Mouse (Mus musculus): ENCODE measurements around the gene Gm10717. TPM values are rescaled to one million over a fixed set of nuclear protein-coding genes. Genes with fewer than 3 reads are reported as not detected.
"Not testable (repeated sequence)": the region's sequence is repeated elsewhere in the genome, so short reads cannot be mapped to it uniquely, and the experiment has no call there.

Gene Gm10717
- polyA plus RNA-seq, 1 experiment from 2014 or later = 0.64 TPM

- not testable (repeated sequence) for H3K4me2 ChIP-seq
Observed at GRCm38 (mm10) chr9:3015354-3015753, 9.9 kb upstream of the Gm10717 start, which contains the start of gene Gm10720. Gene Gm10720, plus strand, starts transcription at chr9:3015654.

DNA sequence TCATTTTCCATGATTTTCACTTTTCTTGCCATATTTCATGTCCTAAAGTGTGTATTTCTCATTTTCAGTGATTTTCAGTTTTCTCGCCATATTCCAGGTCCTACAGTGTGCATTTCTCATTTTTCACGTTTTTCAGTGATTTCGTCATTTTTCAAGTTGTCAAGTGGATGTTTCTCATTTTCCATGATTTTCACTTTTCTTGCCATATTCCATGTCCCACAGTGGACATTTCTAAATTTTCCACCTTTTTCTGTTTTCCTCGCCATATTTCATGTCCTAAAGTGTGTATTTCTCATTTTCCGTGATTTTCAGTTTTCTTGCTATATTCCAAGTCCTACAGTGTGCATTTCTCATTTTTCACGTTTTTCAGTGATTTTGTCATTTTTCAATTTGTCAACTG, 9.3 kb upstream of the Gm10717 start:
- H3K27me3 ChIP-seq (replicated peaks); H3K4me1 ChIP-seq; H3K9ac ChIP-seq; ATAC-seq (ENCODE audit: extremely low read depth, insufficient number of reproducible peaks, low FRiP score, low TSS enrichment); H3K4me2 ChIP-seq; H3K9me3 ChIP-seq; H3K4me3 ChIP-seq; H3K27ac ChIP-seq (replicated peaks); H3K36me3 ChIP-seq: not testable (repeated sequence)
- WGBS = 69% methylated on average over 6 of the region's 6 CpGs

More at GRCm38 (mm10) chr9:3015354-3015753, 9.9 kb upstream of the Gm10717 start, which contains the start of gene Gm10720:
- not testable (repeated sequence) for H3K27me3 ChIP-seq (replicated peaks); H3K4me3 ChIP-seq; H3K36me3 ChIP-seq; H3K27ac ChIP-seq (replicated peaks); ATAC-seq (ENCODE audit: extremely low read depth, insufficient number of reproducible peaks, low FRiP score, low TSS enrichment); H3K9me3 ChIP-seq; H3K9ac ChIP-seq; H3K4me1 ChIP-seq
- 67% methylated on average over 5 of the region's 9 CpGs for WGBS

DNA sequence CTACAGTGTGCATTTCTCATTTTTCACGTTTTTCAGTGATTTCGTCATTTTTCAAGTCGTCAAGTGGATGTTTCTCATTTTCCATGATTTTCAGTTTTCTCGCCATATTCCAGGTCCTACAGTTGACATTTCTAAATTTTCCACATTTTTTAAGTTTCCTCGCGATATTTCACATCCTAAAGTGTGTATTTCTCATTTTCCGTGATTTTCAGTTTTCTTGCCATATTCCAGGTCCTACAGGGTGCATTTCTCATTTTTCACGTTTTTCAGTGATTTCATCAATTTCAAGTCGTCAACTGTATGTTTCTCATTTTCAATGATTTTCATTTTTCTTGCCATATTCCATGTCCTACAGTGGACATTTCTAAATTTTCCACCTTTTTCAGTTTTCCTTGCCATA, 8.1 kb upstream of the Gm10717 start, which contains the start of gene Gm10719:
Gene Gm10719 (plus strand): TSS at position 301 of the 400 bp plus-strand sequence.
- H3K27ac ChIP-seq (replicated peaks); H3K4me3 ChIP-seq; H3K4me2 ChIP-seq; H3K4me1 ChIP-seq; H3K9ac ChIP-seq; H3K27me3 ChIP-seq (replicated peaks); H3K9me3 ChIP-seq; ATAC-seq (ENCODE audit: extremely low read depth, insufficient number of reproducible peaks, low FRiP score, low TSS enrichment); H3K36me3 ChIP-seq: not testable (repeated sequence)
- 47% methylated on average over 2 of the region's 9 CpGs for WGBS

DNA sequence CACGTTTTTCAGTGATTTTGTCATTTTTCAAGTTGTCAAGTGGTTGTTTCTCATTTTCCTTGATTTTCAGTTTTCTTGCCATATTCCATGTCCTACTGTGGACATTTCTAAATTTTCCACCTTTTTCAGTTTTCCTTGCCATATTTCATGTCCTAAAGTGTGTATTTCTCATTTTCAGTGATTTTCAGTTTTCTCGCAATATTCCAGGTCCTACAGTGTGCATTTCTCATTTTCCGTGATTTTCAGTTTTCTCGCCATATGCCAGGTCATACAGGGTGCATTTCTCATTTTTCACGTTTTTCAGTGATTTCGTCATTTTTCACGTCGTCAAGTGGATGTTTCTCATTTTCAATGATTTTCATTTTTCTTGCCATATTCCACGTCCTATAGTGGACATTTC, 6.3 kb upstream of the Gm10717 start:
- not testable (repeated sequence) for H3K27me3 ChIP-seq (replicated peaks); H3K27ac ChIP-seq (replicated peaks); H3K36me3 ChIP-seq; H3K9me3 ChIP-seq; ATAC-seq (ENCODE audit: extremely low read depth, insufficient number of reproducible peaks, low FRiP score, low TSS enrichment); H3K9ac ChIP-seq; H3K4me2 ChIP-seq; H3K4me1 ChIP-seq; H3K4me3 ChIP-seq
- WGBS = 58% methylated on average over 9 of the region's 9 CpGs

DNA sequence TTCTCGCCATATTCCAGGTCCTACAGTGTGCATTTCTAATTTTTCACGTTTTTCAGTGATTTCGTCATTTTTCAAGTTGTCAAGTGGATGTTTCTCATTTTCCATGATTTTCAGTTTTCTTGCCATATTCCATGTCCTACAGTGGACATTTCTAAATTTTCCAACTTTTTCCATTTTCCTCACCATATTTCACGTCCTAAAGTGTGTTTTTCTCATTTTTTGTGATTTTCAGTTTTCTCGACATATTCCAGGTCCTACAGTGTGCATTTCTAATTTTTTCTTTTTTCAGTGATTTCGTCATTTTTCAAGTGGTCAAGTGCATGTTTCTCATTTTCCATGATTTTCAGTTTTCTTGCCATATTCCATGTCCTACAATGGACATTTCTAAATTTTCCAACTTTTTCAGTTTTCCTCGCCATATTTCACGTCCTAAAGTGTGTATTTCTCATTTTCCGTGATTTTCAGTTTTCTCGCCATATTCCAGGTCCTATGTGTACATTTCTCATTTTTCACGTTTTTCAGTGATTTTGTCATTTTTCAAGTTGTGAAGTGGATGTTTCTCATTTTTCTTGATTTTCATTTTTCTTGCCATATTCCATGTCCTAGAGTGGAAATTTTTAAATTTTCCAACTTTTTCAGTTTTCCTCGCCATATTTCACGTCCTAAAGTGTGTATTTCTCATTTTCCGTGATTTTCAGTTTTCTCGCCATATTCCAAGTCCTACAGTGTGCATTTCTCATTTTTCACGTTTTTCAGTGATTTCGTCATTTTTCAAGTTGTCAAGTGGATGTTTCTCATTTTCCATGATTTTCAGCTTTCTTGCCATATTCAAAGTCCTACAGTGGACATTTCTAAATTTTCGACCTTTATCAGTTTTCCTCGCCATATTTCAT, 5.1 kb upstream of the Gm10717 start:
- H3K9me3 ChIP-seq; H3K27ac ChIP-seq (replicated peaks); H3K27me3 ChIP-seq (replicated peaks); H3K9ac ChIP-seq; H3K4me1 ChIP-seq; H3K4me3 ChIP-seq; ATAC-seq (ENCODE audit: extremely low read depth, insufficient number of reproducible peaks, low FRiP score, low TSS enrichment); H3K36me3 ChIP-seq; H3K4me2 ChIP-seq: not testable (repeated sequence)
- 67% methylated on average over 17 of the region's 19 CpGs for WGBS

GRCm38 (mm10) chr9:3022316-3023008, 2.8 kb upstream of the Gm10717 start:
- H3K27ac ChIP-seq (replicated peaks); H3K36me3 ChIP-seq; H3K4me1 ChIP-seq; H3K9me3 ChIP-seq; H3K4me3 ChIP-seq; H3K9ac ChIP-seq; H3K4me2 ChIP-seq; H3K27me3 ChIP-seq (replicated peaks); ATAC-seq (ENCODE audit: extremely low read depth, insufficient number of reproducible peaks, low FRiP score, low TSS enrichment): not testable (repeated sequence)
- 68% methylated on average over 11 of the region's 13 CpGs for WGBS

- H3K27ac ChIP-seq (replicated peaks); H3K4me1 ChIP-seq; H3K9me3 ChIP-seq; H3K36me3 ChIP-seq; ATAC-seq (ENCODE audit: extremely low read depth, insufficient number of reproducible peaks, low FRiP score, low TSS enrichment); H3K9ac ChIP-seq; H3K4me2 ChIP-seq; H3K27me3 ChIP-seq (replicated peaks); H3K4me3 ChIP-seq: not testable (repeated sequence)
- WGBS = 67% methylated on average over 12 of the region's 13 CpGs
Observed at GRCm38 (mm10) chr9:3023312-3023984, 1.8 kb upstream of the Gm10717 start, which contains the start of gene Gm10718. Gene Gm10718, plus strand, starts transcription at chr9:3023547.

GRCm38 (mm10) chr9:3023985-3024648, 1.1 kb upstream of the Gm10717 start:
- H3K4me3 ChIP-seq; H3K4me1 ChIP-seq; H3K4me2 ChIP-seq; H3K9me3 ChIP-seq; H3K36me3 ChIP-seq; ATAC-seq (ENCODE audit: extremely low read depth, insufficient number of reproducible peaks, low FRiP score, low TSS enrichment); H3K27ac ChIP-seq (replicated peaks); H3K9ac ChIP-seq; H3K27me3 ChIP-seq (replicated peaks): not testable (repeated sequence)
- 69% methylated on average over 16 of the region's 16 CpGs for WGBS

DNA sequence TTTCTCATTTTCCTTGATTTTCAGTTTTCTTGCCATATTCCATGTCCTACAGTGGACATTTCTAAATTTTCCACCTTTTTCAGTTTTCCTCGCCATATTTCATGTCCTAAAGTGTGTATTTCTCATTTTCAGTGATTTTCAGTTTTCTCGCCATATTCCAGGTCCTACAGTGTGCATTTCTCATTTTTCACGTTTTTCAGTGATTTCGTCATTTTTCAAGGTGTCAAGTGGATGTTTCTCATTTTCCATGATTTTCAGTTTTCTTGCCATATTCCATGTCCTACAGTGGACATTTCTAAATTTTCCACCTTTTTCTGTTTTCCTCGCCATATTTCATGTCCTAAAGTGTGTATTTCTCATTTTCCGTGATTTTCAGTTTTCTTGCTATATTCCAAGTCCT, 436 bp downstream of the Gm10717 start:
- not testable (repeated sequence) for H3K4me2 ChIP-seq; H3K27ac ChIP-seq (replicated peaks); H3K9ac ChIP-seq; H3K36me3 ChIP-seq; ATAC-seq (ENCODE audit: extremely low read depth, insufficient number of reproducible peaks, low FRiP score, low TSS enrichment); H3K4me3 ChIP-seq; H3K9me3 ChIP-seq; H3K27me3 ChIP-seq (replicated peaks); H3K4me1 ChIP-seq
- 63% methylated on average over 5 of the region's 6 CpGs for WGBS

DNA sequence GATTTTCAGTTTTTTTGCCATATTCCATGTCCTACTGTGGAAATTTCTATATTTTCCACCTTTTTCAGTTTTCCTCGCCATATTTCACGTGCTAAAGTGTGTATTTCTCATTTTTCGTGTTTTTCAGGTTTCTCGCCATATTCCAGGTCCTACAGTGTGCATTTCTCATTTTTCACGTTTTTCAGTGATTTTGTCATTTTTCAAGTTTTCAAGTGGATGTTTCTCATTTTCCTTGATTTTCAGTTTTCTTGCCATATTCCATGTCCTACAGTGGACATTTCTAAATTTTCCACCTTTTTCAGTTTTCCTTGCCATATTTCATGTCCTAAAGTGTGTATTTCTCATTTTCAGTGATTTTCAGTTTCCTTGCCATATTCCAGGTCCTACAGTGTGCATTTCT, 919 bp downstream of the Gm10717 start:
- H3K9me3 ChIP-seq; H3K4me1 ChIP-seq; H3K4me3 ChIP-seq; H3K9ac ChIP-seq; H3K27me3 ChIP-seq (replicated peaks); H3K4me2 ChIP-seq; ATAC-seq (ENCODE audit: extremely low read depth, insufficient number of reproducible peaks, low FRiP score, low TSS enrichment); H3K36me3 ChIP-seq; H3K27ac ChIP-seq (replicated peaks): not testable (repeated sequence)
- WGBS = 70% methylated on average over 5 of the region's 5 CpGs

DNA sequence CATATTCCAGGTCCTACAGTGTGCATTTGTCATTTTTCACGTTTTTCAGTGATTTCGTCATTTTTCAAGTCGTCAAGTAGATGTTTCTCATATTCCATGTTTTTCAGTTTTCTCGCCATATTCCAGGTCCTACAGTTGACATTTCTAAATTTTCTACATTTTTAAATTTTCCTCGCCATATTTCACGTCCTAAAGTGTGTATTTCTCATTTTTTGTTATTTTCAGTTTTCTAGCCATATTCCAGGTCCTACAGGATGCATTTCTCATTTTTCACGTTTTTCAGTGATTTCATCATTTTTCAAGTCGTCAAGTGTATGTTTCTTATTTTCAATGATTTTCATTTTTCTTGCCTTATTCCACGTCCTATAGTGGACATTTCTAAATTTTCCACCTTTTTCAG, 1.5 kb downstream of the Gm10717 start:
- ATAC-seq (ENCODE audit: extremely low read depth, insufficient number of reproducible peaks, low FRiP score, low TSS enrichment); H3K9ac ChIP-seq; H3K27me3 ChIP-seq (replicated peaks); H3K9me3 ChIP-seq; H3K4me3 ChIP-seq; H3K36me3 ChIP-seq; H3K4me2 ChIP-seq; H3K27ac ChIP-seq (replicated peaks); H3K4me1 ChIP-seq: not testable (repeated sequence)
- WGBS = 59% methylated on average over 9 of the region's 9 CpGs
